Mouse (Mus musculus): ENCODE measurements around the gene Tbl3.

The Tbl3 gene

GRCm38 (mm10) chr17:24706982-24707800, at the start of gene Tbl3:
Gene Tbl3, minus strand, starts transcription at chr17:24707660.
- peak; percentile 85 to 89 for DNase-seq (ENCODE audit: low spot score in 2 of 2)

- no peak for DNase-seq (ENCODE audit: low spot score in 2 of 2)
Observed at GRCm38 (mm10) chr17:24752415-24753394, 45.2 kb upstream of the Tbl3 start, which contains the start of gene Hs3st6. Gene Hs3st6, plus strand, starts transcription at chr17:24752988.

- DNase-seq (ENCODE audit: low spot score in 2 of 2) = no peak
Observed at GRCm38 (mm10) chr17:24751528-24751927, 44.1 kb upstream of the Tbl3 start.

GRCm38 (mm10) chr17:24746986-24747385, 39.5 kb upstream of the Tbl3 start:
- DNase-seq (ENCODE audit: low spot score in 2 of 2) = no peak

GRCm38 (mm10) chr17:24745526-24746497, 38.4 kb upstream of the Tbl3 start:
- DNase-seq (ENCODE audit: low spot score in 2 of 2) = peak; percentile 72 to 83

GRCm38 (mm10) chr17:24744381-24744780, 36.9 kb upstream of the Tbl3 start:
- DNase-seq (ENCODE audit: low spot score in 2 of 2) = no peak

GRCm38 (mm10) chr17:24743896-24744295, 36.4 kb upstream of the Tbl3 start:
- no peak for DNase-seq (ENCODE audit: low spot score in 2 of 2)

GRCm38 (mm10) chr17:24742307-24742706, 34.8 kb upstream of the Tbl3 start:
- DNase-seq (ENCODE audit: low spot score in 2 of 2) = no peak

- DNase-seq (ENCODE audit: low spot score in 2 of 2) = no peak
Observed at GRCm38 (mm10) chr17:24739926-24740325, 32.5 kb upstream of the Tbl3 start.

GRCm38 (mm10) chr17:24738238-24738637, 30.8 kb upstream of the Tbl3 start:
- no peak for DNase-seq (ENCODE audit: low spot score in 2 of 2)

GRCm38 (mm10) chr17:24737135-24737810, 29.8 kb upstream of the Tbl3 start:
- DNase-seq (ENCODE audit: low spot score in 2 of 2) = no peak

- DNase-seq (ENCODE audit: low spot score in 2 of 2) = peak; percentile 92
Observed at GRCm38 (mm10) chr17:24736330-24737051, 29.0 kb upstream of the Tbl3 start, which contains the start of gene Msrb1. Gene Msrb1, plus strand, starts transcription at chr17:24736642.

- DNase-seq (ENCODE audit: low spot score in 2 of 2) = no peak
Observed at GRCm38 (mm10) chr17:24735446-24735845, 28.0 kb upstream of the Tbl3 start.

- no peak for DNase-seq (ENCODE audit: low spot score in 2 of 2)
Observed at GRCm38 (mm10) chr17:24734513-24734912, 27.1 kb upstream of the Tbl3 start.

GRCm38 (mm10) chr17:24733434-24734050, 26.1 kb upstream of the Tbl3 start:
- DNase-seq (ENCODE audit: low spot score in 2 of 2) = no peak

GRCm38 (mm10) chr17:24732233-24732935, 24.9 kb upstream of the Tbl3 start:
- no peak for DNase-seq (ENCODE audit: low spot score in 2 of 2)

- no peak for DNase-seq (ENCODE audit: low spot score in 2 of 2)
Observed at GRCm38 (mm10) chr17:24730787-24731186, 23.3 kb upstream of the Tbl3 start.

- DNase-seq (ENCODE audit: low spot score in 2 of 2) = no peak
Observed at GRCm38 (mm10) chr17:24729067-24729466, 21.6 kb upstream of the Tbl3 start.

GRCm38 (mm10) chr17:24728184-24728583, 20.7 kb upstream of the Tbl3 start:
- DNase-seq (ENCODE audit: low spot score in 2 of 2) = no peak
